Mouse (Mus musculus): ENCODE measurements around the gene Zbtb16. TPM values are rescaled to one million over a fixed set of nuclear protein-coding genes. Genes with fewer than 3 reads are reported as not detected.

Zbtb16 gene
- total RNA-seq, 2 experiments from 2014 or later = 70.1 to 157 TPM

- no peak for DNase-seq
- intact Hi-C loops (cut with DNase I; ENCODE audit: low total_unique reads) = no loop called here
Observed at GRCm38 (mm10) chr9:48755438-48756070, 80.5 kb downstream of the Zbtb16 start.

GRCm38 (mm10) chr9:48754418-48754817, 81.6 kb downstream of the Zbtb16 start:
- intact Hi-C loops (cut with DNase I; ENCODE audit: low total_unique reads) = no loop called here
- DNase-seq = no peak

GRCm38 (mm10) chr9:48753881-48754280, 82.1 kb downstream of the Zbtb16 start:
- no peak for DNase-seq
- intact Hi-C loops (cut with DNase I; ENCODE audit: low total_unique reads) = no loop called here

GRCm38 (mm10) chr9:48751900-48752299, 84.1 kb downstream of the Zbtb16 start:
- no peak for DNase-seq
- intact Hi-C loops (cut with DNase I; ENCODE audit: low total_unique reads) = no loop called here

- intact Hi-C loops (cut with DNase I; ENCODE audit: low total_unique reads) = no loop called here
- DNase-seq = no peak
Observed at GRCm38 (mm10) chr9:48749666-48750065, 86.4 kb downstream of the Zbtb16 start.

- intact Hi-C loops (cut with DNase I; ENCODE audit: low total_unique reads) = no loop called here
- DNase-seq = peak; percentile 60
Observed at GRCm38 (mm10) chr9:48749168-48749567, 86.9 kb downstream of the Zbtb16 start.

GRCm38 (mm10) chr9:48748761-48749160, 87.3 kb downstream of the Zbtb16 start:
- DNase-seq = no peak
- intact Hi-C loops (cut with DNase I; ENCODE audit: low total_unique reads) = no loop called here

- intact Hi-C loops (cut with DNase I; ENCODE audit: low total_unique reads) = no loop called here
Observed at GRCm38 (mm10) chr9:48748216-48748615, 87.8 kb downstream of the Zbtb16 start.

GRCm38 (mm10) chr9:48746506-48746905, 89.5 kb downstream of the Zbtb16 start:
- intact Hi-C loops (cut with DNase I; ENCODE audit: low total_unique reads) = no loop called here
- DNase-seq = no peak

More at GRCm38 (mm10) chr9:48748216-48748615, 87.8 kb downstream of the Zbtb16 start:
- no peak for DNase-seq

- intact Hi-C loops (cut with DNase I; ENCODE audit: low total_unique reads) = no loop called here
- no peak for DNase-seq
Observed at GRCm38 (mm10) chr9:48745347-48746119, 90.5 kb downstream of the Zbtb16 start.

- intact Hi-C loops (cut with DNase I; ENCODE audit: low total_unique reads) = no loop called here
Observed at GRCm38 (mm10) chr9:48744916-48745315, 91.1 kb downstream of the Zbtb16 start.

GRCm38 (mm10) chr9:48744451-48744850, 91.6 kb downstream of the Zbtb16 start:
- intact Hi-C loops (cut with DNase I; ENCODE audit: low total_unique reads) = no loop called here
- DNase-seq = no peak

More at GRCm38 (mm10) chr9:48744916-48745315, 91.1 kb downstream of the Zbtb16 start:
- peak; percentile 79 for DNase-seq

GRCm38 (mm10) chr9:48743338-48744285, 92.4 kb downstream of the Zbtb16 start:
- intact Hi-C loops (cut with DNase I; ENCODE audit: low total_unique reads) = no loop called here
- no peak for DNase-seq

- no peak for DNase-seq
- intact Hi-C loops (cut with DNase I; ENCODE audit: low total_unique reads) = no loop called here
Observed at GRCm38 (mm10) chr9:48742150-48742549, 93.9 kb downstream of the Zbtb16 start.

GRCm38 (mm10) chr9:48741433-48742077, 94.5 kb downstream of the Zbtb16 start:
- DNase-seq = no peak
- intact Hi-C loops (cut with DNase I; ENCODE audit: low total_unique reads) = no loop called here

- intact Hi-C loops (cut with DNase I; ENCODE audit: low total_unique reads) = no loop called here
Observed at GRCm38 (mm10) chr9:48740732-48741255, 95.2 kb downstream of the Zbtb16 start.

GRCm38 (mm10) chr9:48740098-48740505, 95.9 kb downstream of the Zbtb16 start:
- DNase-seq = peak; percentile 95
- intact Hi-C loops (cut with DNase I; ENCODE audit: low total_unique reads) = no loop called here

More at GRCm38 (mm10) chr9:48740732-48741255, 95.2 kb downstream of the Zbtb16 start:
- no peak for DNase-seq

- intact Hi-C loops (cut with DNase I; ENCODE audit: low total_unique reads) = no loop called here
- DNase-seq = no peak
Observed at GRCm38 (mm10) chr9:48738795-48739476, 97.1 kb downstream of the Zbtb16 start.

GRCm38 (mm10) chr9:48737911-48738310, 98.1 kb downstream of the Zbtb16 start:
- intact Hi-C loops (cut with DNase I; ENCODE audit: low total_unique reads) = no loop called here
- DNase-seq = no peak
